Mouse (Mus musculus) central nervous system, embryonic 18 days (tissue): ENCODE results near the gene Qtrt2. TPM values are rescaled to one million over a fixed set of nuclear protein-coding genes. Genes with fewer than 3 reads are reported as not detected.

Source experiments
- polyA plus RNA-seq: library from polyadenylated mRNA; depleted of rRNA; stranded (reverse); fragments of >200 nt; gene quantifications from 2 replicates; pipeline ENCODE4 v1.2.3, GENCODE M21; 2012; rRNA removed

Qtrt2 gene
- polyA plus RNA-seq, result 42.7 and 50.6 TPM in 2 replicates

GRCm38 (mm10) chr16:43926341-43926859 is at the start of gene Qtrt2:
Gene Qtrt2 (minus strand): TSS chr16:43926809.

GRCm38 (mm10) chr16:43889208-43890004 is 37.2 kb downstream of the Qtrt2 start, which contains the start of gene Ccdc191:
Gene Ccdc191 (plus strand): TSS chr16:43889800.

Other genes starting within 250 kb of the Qtrt2 start
- gene Drd3, start 172.8 kb downstream of the Qtrt2 start, polyA plus RNA-seq, result 0.12 and 0.23 TPM in 2 replicates
- 1.6 and 2.9 TPM in 2 replicates for gene Ccdc191, start 37.0 kb downstream of the Qtrt2 start, polyA plus RNA-seq
- 8.9 and 9.7 TPM in 2 replicates for gene Zdhhc23, start 53.0 kb upstream of the Qtrt2 start, polyA plus RNA-seq
- gene Gramd1c, start 136.5 kb upstream of the Qtrt2 start, polyA plus RNA-seq, result 2.1 and 2.9 TPM in 2 replicates
- gene Atp6v1a, start 212.9 kb upstream of the Qtrt2 start, polyA plus RNA-seq, result 124 and 134 TPM in 2 replicates
- 21.7 and 24.6 TPM in 2 replicates for gene Naa50, start 213.0 kb upstream of the Qtrt2 start, polyA plus RNA-seq
- gene Usf3, start 246.4 kb upstream of the Qtrt2 start, polyA plus RNA-seq, result 8.6 and 9.0 TPM in 2 replicates